Mouse (Mus musculus) frontal cortex, postnatal 36 days (tissue): ENCODE results near the gene Pcgf5.

ENCODE experiments used
- DNase-seq, 2 experiments: peaks; one replicate each; pipeline ENCODE4 v3.0.0; 2022; ENCODE audit warnings: low spot score in 2 of 2

The Pcgf5 gene

DNA sequence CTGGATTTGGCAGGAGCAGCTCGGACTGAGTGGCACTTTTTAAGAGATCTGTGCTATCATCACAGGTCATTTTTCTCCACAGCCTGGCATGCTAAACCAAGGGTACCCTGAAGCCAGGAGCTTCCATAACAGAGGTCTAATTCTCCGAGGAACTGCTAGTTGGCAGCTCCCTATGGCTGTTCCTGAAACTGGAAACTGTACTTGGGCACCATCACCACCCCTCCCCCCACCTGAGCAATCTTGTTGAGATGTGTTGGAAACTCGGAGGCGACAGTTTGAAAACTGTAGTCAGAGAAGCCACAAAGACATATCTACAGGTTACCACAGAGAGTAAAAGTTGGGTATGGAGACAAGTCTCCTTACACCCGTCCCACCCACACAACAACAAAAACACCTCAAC is 129.6 kb downstream of the Pcgf5 start:
- DNase-seq, result no peak

DNA sequence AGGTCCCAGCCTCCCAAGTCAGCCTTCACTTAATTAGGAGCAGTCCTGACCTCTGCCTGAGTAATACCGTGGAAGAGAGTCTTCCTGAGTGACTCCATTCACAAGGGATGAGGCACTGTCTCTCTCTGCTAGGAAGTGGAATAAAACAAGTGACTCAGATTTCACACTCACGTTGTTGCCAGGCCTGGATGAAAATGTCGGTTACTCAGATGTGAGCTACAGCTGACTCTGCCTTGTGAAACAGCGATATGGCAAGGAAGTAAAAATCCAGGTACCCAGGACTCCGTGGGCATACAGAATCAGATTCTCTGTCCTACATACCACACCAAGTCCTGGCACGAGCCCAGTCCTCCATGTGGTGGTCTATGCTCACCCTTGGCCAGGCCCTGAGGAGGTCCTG is 142.8 kb downstream of the Pcgf5 start:
- DNase-seq, result peak; percentile 62 to 74

- DNase-seq, result peak; percentile 50 to 78
Observed at GRCm38 (mm10) chr19:36495555-36495954, 147.4 kb downstream of the Pcgf5 start.

DNA sequence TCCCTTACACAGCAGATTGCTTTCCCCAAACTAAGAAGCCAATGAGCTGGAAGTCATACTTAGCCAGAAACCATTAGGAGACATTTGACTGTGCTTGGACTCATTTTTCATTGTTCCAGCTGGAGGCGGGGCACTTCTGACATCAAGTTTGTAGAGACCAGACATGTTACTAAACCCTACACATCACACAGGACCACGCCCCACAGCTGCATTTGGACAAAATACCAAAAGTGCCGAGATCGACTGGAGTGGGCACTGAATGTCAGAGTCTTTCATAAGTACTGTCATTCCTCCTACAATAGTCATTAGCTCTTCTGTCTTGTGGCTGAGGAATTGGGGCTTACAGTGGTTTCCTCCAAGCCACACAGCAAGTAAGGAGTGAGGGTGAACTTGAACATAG is 148.4 kb downstream of the Pcgf5 start:
- DNase-seq, result no peak

DNA sequence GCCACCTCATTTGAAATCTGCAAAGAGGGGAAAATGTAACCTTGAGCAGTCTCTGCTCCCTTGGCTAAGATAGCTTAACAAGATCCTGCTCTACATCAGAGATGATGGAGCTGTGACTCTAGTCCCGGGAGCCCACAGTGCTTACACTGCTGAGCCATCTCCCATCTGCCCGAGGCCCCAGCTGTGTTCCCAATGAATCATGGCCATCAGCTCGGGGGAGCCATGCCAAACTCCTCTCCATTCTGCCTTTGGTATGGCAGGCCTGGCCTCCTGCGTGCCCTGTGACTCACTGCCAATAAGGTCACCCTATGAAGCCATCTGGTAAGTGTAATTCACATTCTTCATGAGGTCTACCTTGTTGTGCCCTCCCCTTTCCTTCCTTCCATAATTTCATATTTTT is 149.0 kb downstream of the Pcgf5 start:
- no peak for DNase-seq

DNA sequence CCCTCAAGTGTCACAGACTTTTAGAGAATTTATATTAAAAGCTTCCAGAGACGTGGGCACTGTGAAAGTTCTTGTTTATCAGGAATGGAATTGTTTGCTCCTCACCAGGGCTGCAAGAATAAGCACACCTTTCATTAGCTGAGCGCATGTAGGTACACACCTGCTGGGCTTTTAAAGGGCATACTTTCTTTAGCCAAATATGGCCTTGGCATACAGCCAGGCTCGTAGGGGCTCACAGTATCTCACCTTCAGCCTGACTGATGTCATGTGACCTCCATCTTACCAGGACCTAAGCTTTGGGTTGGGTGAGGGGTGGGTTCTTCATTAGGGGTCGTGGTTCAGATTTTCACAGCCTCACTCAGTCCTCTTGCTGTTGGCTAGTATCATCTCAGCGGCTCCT is 149.6 kb downstream of the Pcgf5 start:
- DNase-seq, result no peak

- peak in 1 of 2 experiments; percentile 27 for DNase-seq
Observed at GRCm38 (mm10) chr19:36504716-36505115, 156.6 kb downstream of the Pcgf5 start.
